Mouse (Mus musculus) G1E-ER4 (cell line): ENCODE data around the gene Zfp952. TPM values are rescaled to one million over a fixed set of nuclear protein-coding genes. Genes with fewer than 3 reads are reported as not detected.

Source experiments
- GATA1 ChIP-seq: IDR thresholded peaks from one replicate; pipeline ENCODE4 v1.8.0; 2012; ENCODE audit warnings: low read length, inconsistent platforms
- polyA plus RNA-seq: library from polyadenylated mRNA; stranded (reverse); fragments of >175 nt; gene quantifications from 2 replicates; pipeline ENCODE4 v1.2.3, GENCODE M21; 2012

Gene Zfp952
- polyA plus RNA-seq, 1 experiment: 0.13 TPM

GRCm38 (mm10) chr17:33032376-33032775, 39.4 kb downstream of the Zfp952 start:
- no peak for TF ChIP-seq GATA1

GRCm38 (mm10) chr17:33032900-33033891, 40.3 kb downstream of the Zfp952 start, which contains the start of gene Zfp763:
Gene Zfp763 (minus strand): TSS chr17:33033402.
- TF ChIP-seq GATA1: no peak

Other genes with a start within 250 kb of the Zfp952 start
- gene Zfp871, start 204.8 kb upstream of the Zfp952 start, polyA plus RNA-seq: 0.48 and 0.57 TPM in 2 replicates
- gene Zfp811, start 183.2 kb upstream of the Zfp952 start, polyA plus RNA-seq: not detected in 2 replicates
- gene Zfp799, start 162.9 kb upstream of the Zfp952 start, polyA plus RNA-seq: 0.22 and 1.0 TPM in 2 replicates
- gene Zfp870, start 101.5 kb upstream of the Zfp952 start, polyA plus RNA-seq: 0.11 and 0.17 TPM in 2 replicates
- gene Cyp4f14, start 75.8 kb upstream of the Zfp952 start, polyA plus RNA-seq: not detected in 2 replicates
- gene Cyp4f13, start 45.7 kb upstream of the Zfp952 start, polyA plus RNA-seq: 14.2 and 21.1 TPM in 2 replicates
- 0.11 and 0.28 TPM in 2 replicates for gene Zfp472, start 27.3 kb upstream of the Zfp952 start, polyA plus RNA-seq
- 0.03 and 0.13 TPM in 2 replicates for gene Zfp763, start 40.3 kb downstream of the Zfp952 start, polyA plus RNA-seq
- gene 4921501E09Rik, start 74.9 kb downstream of the Zfp952 start, polyA plus RNA-seq: not detected in 2 replicates
- gene Zfp563, start 96.2 kb downstream of the Zfp952 start, polyA plus RNA-seq: 0.25 and 0.94 TPM in 2 replicates
- not detected in 2 replicates for gene Morc2b, start 146.6 kb downstream of the Zfp952 start, polyA plus RNA-seq
- gene Olfr55, start 175.3 kb downstream of the Zfp952 start, polyA plus RNA-seq: not detected in 2 replicates
- gene Olfr239, start 198.2 kb downstream of the Zfp952 start, polyA plus RNA-seq: not detected in 2 replicates
- not detected in 2 replicates for gene Olfr1564, start 228.6 kb downstream of the Zfp952 start, polyA plus RNA-seq